Mouse (Mus musculus) hindbrain, embryonic 13.5 days (tissue): ENCODE measurements at regions not wholly inside any gene's neighbourhood (a gene's known extent, or its start where the extent isn't known, plus 50 kb on each side); places are given as distances from the start of the nearest gene placed in this dataset.

Experiments used
- ATAC-seq: fragments of 200-750 bp; cut with Nextera tagmentation; 2 replicates; pipeline ENCODE4 v1.8.0; 2017; ENCODE audit warnings: moderate TSS enrichment; ENCODE audit not compliant: low FRiP score
- H3K27ac ChIP-seq: fragments of 300-500 bp; sonication (generic); 2 replicates; pipeline ENCODE4 v1.5.1; 2015; ENCODE audit warnings: inconsistent platforms, mild to moderate bottlenecking, moderate library complexity
- H3K27me3 ChIP-seq: fragments of 300-500 bp; sonication (generic); 2 replicates; pipeline ENCODE4 v1.6.1; 2015; ENCODE audit warnings: mild to moderate bottlenecking, inconsistent platforms
- H3K36me3 ChIP-seq: fragments of 300-500 bp; sonication (generic); 2 replicates; pipeline ENCODE4 v1.6.1; 2015; ENCODE audit warnings: mild to moderate bottlenecking, inconsistent platforms
- H3K4me1 ChIP-seq: fragments of 300-500 bp; sonication (generic); replicated peaks from 2 replicates; pipeline ENCODE4 v1.6.1; 2015; ENCODE audit warnings: inconsistent platforms
- H3K4me2 ChIP-seq: fragments of 300-500 bp; sonication (generic); 2 replicates; pipeline ENCODE4 v1.6.1; 2015; ENCODE audit warnings: inconsistent platforms, mild to moderate bottlenecking, moderate library complexity
- H3K4me3 ChIP-seq: fragments of 300-500 bp; sonication (generic); 2 replicates; pipeline ENCODE4 v1.5.1; 2015; ENCODE audit warnings: mild to moderate bottlenecking, inconsistent platforms
- H3K9ac ChIP-seq: fragments of 300-500 bp; sonication (generic); 2 replicates; pipeline ENCODE4 v1.6.1; 2015; ENCODE audit warnings: mild to moderate bottlenecking, inconsistent platforms
- H3K9me3 ChIP-seq: fragments of 300-500 bp; sonication (generic); 2 replicates; pipeline ENCODE4 v1.6.1; 2016; ENCODE audit warnings: inconsistent platforms
- WGBS: fragments of 180-500 bp; shearing (Covaris S2); methylation state at CpG from one replicate; pipeline ENCODE4 v1.1.7; 2015; 5-methylcytosine and 5-hydroxymethylcytosine counted together

DNA sequence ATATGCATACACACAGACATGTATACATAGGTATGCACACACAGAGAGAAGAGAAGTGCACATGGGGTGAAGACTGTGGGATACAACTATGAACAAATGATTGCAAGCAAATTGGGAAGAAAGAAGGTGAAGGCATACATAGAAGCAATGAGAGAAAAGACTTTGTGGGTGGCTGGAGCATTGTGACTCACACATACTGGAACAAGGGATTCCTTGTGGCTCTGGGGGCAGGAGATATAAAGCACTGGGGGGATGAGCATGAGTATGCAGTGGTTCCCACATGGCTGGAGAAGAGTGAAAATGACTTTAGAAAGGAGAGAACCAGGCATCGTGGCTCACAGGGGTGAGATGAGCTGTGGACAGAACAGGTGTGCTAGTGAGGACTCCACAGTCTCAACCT lies 156.6 kb downstream of the Nuf2 start:
- Histone ChIP-seq H3K27ac (no peak overlapping the region), H3K4me2 (no peak overlapping the region), H3K36me3 (no peaks in the 10 kb centered on the region), H3K9me3 (0 out of 2 replicates have a peak, but pooled peaks cover 5% of the 10 kb centered on the region), H3K9ac (no peak overlapping the region), H3K27me3 (no peaks in the 10 kb centered on the region), H3K4me1 (no peaks in the 10 kb centered on the region), H3K4me3 (no peak overlapping the region)
- WGBS = 84% methylated on average over 1 of the region's 1 CpGs
- ATAC-seq = no peak

DNA sequence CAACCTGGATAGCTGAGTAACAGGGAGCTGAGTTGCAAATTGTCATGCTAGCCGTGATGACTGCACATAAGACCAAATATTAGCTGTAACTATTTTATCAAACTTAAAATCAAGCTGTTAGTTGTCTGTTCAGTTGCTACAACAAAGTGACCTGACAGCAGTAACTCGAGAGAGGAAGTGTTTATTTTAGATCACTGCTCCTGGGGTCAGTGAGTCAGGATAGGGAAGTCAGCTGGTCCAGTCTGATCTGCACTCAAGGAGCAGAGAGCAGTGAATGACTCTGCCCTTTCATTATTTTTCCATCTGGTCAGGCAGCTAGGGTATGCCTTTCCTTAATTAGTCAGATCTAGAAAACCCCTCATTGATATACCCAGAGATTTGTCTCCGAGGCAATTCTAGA lies 162.5 kb downstream of the Nuf2 start:
- H3K9ac ChIP-seq = no peak overlapping the region
- H3K27ac ChIP-seq = no peak overlapping the region
- no peak overlapping the region for H3K4me3 ChIP-seq
- no peak for ATAC-seq
- H3K4me2 ChIP-seq = no peak overlapping the region
- no peaks in the 10 kb centered on the region for H3K27me3 ChIP-seq
- no peaks in the 10 kb centered on the region for H3K36me3 ChIP-seq
- WGBS = 58% methylated on average over 3 of the region's 3 CpGs
- H3K9me3 ChIP-seq = 0 out of 2 replicates have a peak, but pooled peaks cover 5% of the 10 kb centered on the region
- peaks cover 11% of the 10 kb centered on the region for H3K4me1 ChIP-seq

DNA sequence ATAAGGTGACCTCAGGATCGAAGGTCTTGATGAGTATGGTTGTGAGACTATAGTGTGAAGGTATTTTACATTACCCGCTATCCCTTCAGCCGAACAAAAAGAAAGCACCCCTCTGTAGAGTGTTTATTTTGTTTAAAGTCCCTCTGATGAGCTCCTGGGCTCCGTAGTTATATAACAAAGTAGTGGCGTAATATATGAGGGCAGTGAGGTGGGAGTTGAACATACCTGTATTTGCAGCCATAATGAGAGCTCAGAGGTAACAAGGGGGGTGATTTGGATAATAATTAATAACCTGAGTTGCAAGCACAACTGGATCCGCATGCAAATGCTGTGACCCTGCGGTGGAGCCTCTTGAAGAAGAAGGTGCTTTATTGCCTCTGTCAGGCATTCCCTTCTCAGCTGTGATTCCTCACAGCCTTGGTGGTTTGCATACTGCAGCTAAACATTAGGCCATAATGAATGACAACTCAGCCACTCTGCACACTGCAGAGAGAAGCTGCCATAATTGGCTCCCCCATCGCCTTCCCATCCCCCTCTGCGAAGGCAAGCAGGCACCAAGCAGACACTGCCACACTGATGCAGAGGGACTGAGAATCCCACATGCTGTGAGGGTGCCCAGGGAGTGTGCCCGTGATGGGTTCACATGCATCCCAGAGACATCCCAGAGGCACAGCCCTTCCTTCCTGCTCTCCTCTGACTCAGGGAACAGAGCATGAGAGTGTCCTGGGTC lies 163.3 kb downstream of the Nuf2 start:
- H3K9me3 ChIP-seq = 0 out of 2 replicates have a peak, but pooled peaks cover 5% of the 10 kb centered on the region
- no peak overlapping the region for H3K4me2 ChIP-seq
- H3K9ac ChIP-seq = 0 out of 2 replicates have a peak overlapping the region, but pooled peaks have one; percentile 8
- H3K4me3 ChIP-seq = no peak overlapping the region
- ATAC-seq = peak; percentile 68; the same call in 1 of the 2 replicates
- H3K36me3 ChIP-seq = no peaks in the 10 kb centered on the region
- H3K27me3 ChIP-seq = no peaks in the 10 kb centered on the region
- peak overlapping the region; percentile 72 for H3K27ac ChIP-seq
- WGBS = 59% methylated on average over 10 of the region's 10 CpGs
- peaks cover 11% of the 10 kb centered on the region for H3K4me1 ChIP-seq

DNA sequence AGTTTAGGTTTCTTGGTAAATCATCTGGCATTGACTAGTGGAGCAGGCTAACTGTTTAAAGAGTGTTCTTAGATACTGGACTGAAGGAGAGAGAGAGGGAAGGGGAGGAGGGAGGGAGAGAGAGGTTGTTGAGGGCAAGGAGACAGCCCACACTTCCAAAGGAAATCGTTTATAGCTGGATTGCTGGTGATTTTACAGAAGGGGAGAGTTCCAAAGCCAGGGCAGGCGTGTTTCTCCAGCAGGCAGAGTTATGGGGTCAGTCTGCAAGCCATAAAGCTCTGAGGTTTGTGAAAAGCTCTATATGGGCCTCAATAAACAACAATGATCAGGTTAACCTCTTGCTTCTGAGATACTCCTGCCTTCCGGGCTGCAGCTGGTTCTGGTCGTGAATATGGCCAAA lies 163.9 kb downstream of the Nuf2 start:
- Histone ChIP-seq H3K9ac (no peak overlapping the region), H3K4me1 (peaks cover 11% of the 10 kb centered on the region), H3K9me3 (0 out of 2 replicates have a peak, but pooled peaks cover 2% of the 10 kb centered on the region), H3K27me3 (no peaks in the 10 kb centered on the region), H3K4me3 (no peak overlapping the region), H3K4me2 (no peak overlapping the region), H3K27ac (peak overlapping the region; percentile 18; the same call in 1 of the 2 replicates), H3K36me3 (no peaks in the 10 kb centered on the region)
- ATAC-seq = no peak
- 52% methylated on average over 4 of the region's 4 CpGs for WGBS

DNA sequence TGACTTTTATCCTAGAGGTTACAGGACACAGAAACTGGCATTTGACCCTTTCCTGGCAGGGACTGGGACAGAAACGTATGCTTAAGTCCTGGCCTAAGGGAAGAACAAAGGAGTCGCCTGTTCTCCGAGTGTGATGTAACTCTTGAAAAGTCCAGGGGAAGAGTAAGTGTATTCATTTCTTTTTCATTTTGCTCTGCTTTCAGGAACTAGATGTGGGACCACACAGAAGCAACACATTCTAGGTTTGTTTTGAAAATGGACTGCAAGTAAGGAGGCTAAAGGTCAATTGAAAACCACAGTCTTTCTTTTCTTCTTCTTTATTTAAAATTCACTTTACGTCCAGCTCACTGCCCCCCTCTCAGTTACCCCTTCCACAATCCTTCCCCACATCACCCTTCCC lies 168.7 kb downstream of the Nuf2 start:
- Histone ChIP-seq H3K27me3 (no peaks in the 10 kb centered on the region), H3K9ac (no peak overlapping the region), H3K4me2 (no peak overlapping the region), H3K4me3 (no peak overlapping the region), H3K36me3 (no peaks in the 10 kb centered on the region), H3K9me3 (no peaks in the 10 kb centered on the region), H3K4me1 (peaks cover 3% of the 10 kb centered on the region; the same call in 1 of the 2 replicates), H3K27ac (no peak overlapping the region)
- 32% methylated on average over 4 of the region's 4 CpGs for WGBS
- no peak for ATAC-seq

DNA sequence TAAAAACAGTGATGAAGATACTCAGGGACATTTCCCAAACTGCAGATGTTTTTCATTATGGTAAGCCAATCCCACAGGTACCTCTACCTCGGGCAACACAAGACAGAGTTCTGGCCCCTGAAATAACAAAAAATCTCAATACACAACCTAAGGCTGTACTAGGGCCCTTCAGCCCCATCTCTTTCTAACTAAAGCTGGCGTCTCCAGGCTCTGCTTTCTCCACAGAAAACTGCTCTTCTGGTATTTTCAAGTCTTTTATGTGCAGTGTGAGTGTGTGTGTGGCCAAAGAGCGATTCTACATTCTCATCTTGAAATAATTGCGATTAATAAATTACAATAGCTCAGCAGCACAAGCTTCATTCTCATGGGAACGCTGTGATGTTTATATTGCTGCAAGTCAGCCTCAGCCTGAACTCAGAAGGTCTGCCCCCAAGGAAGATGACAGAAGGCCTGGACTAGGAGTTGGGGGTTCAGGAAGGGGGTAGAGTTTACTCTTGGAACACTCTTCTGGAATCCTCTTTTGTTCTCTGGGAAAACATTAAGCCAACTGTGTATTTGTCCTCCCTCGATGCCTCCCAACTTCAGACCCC lies 173.5 kb downstream of the Nuf2 start:
- no peak overlapping the region for H3K9ac ChIP-seq
- H3K4me1 ChIP-seq = peaks cover 10% of the 10 kb centered on the region
- H3K9me3 ChIP-seq = no peaks in the 10 kb centered on the region
- H3K27me3 ChIP-seq = no peaks in the 10 kb centered on the region
- no peak overlapping the region for H3K4me3 ChIP-seq
- WGBS = 78% methylated on average over 6 of the region's 6 CpGs
- ATAC-seq = no peak
- H3K36me3 ChIP-seq = no peaks in the 10 kb centered on the region
- H3K27ac ChIP-seq = no peak overlapping the region
- H3K4me2 ChIP-seq = no peak overlapping the region

DNA sequence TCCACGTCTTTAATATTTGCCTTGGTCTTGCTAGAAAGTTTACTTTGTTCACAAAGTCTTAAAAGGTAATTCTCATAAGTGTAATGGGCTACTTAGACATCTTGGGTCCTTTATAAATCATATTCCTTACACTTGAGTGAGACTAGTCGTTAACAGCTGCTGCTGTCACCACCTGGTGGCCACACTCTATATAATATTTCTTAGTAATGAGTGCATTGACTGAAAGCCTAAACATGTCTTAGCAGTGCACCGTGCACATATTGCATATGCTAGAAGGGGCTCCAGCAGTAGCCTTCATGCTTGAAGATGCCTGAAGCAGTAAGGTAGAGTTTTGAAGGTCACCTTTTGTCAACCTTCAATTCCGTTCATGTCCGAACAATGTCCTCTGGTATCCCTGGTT lies 177.2 kb downstream of the Nuf2 start:
- H3K4me2 ChIP-seq = no peak overlapping the region
- H3K9me3 ChIP-seq = no peaks in the 10 kb centered on the region
- H3K27me3 ChIP-seq = no peaks in the 10 kb centered on the region
- peaks cover 10% of the 10 kb centered on the region for H3K4me1 ChIP-seq
- H3K4me3 ChIP-seq = no peak overlapping the region
- 80% methylated on average over 5 of the region's 5 CpGs for WGBS
- H3K9ac ChIP-seq = no peak overlapping the region
- H3K27ac ChIP-seq = no peak overlapping the region
- no peak for ATAC-seq
- H3K36me3 ChIP-seq = no peaks in the 10 kb centered on the region

DNA sequence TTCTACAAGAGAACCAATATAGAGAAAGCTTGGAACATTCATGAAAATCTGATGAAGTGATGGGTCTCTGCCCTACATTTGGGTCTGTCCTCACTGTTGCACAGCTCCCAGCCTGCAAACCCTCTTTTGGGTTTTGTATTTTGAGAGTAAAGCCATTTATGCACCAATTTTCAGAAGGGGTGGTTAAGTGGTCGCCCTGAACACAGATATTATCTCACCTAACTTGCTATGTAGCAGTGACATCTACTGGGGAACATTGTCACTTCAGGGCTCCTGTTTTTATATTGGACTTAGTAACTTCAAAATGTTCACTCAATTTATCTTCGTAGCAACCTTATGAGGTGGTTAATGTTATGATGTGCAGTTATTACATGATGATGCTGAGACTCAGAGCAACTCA lies 183.6 kb downstream of the Nuf2 start:
- no peak overlapping the region for H3K4me3 ChIP-seq
- no peaks in the 10 kb centered on the region for H3K9me3 ChIP-seq
- WGBS = 51% methylated on average over 2 of the region's 2 CpGs
- no peak overlapping the region for H3K9ac ChIP-seq
- H3K4me2 ChIP-seq = no peak overlapping the region
- ATAC-seq = no peak
- H3K4me1 ChIP-seq = no peaks in the 10 kb centered on the region
- H3K27ac ChIP-seq = no peak overlapping the region
- H3K36me3 ChIP-seq = no peaks in the 10 kb centered on the region
- H3K27me3 ChIP-seq = no peaks in the 10 kb centered on the region

DNA sequence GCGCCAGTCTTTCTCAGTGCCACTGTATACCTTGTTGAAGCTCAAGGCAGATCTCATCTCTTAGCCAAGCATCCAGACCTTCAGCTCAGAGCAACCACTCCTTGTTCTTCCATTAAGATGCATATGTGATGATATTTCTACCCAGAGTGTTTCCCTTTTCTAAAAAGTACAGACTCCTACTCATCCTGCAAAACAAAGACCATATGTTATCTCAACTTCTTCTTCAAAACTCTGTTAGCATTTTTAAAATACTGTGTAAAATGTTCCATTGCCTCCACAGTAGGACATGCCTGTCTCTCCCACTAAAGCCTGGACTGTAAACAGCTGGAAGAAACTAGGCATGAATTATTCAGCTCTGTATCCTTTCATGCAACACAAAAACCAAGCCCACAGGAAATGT lies 184.4 kb downstream of the Nuf2 start:
- H3K4me3 ChIP-seq = no peak overlapping the region
- no peaks in the 10 kb centered on the region for H3K4me1 ChIP-seq
- no peaks in the 10 kb centered on the region for H3K27me3 ChIP-seq
- H3K9me3 ChIP-seq = no peaks in the 10 kb centered on the region
- WGBS = 87% methylated on average over 1 of the region's 1 CpGs
- H3K36me3 ChIP-seq = no peaks in the 10 kb centered on the region
- no peak overlapping the region for H3K4me2 ChIP-seq
- no peak overlapping the region for H3K9ac ChIP-seq
- no peak for ATAC-seq
- no peak overlapping the region for H3K27ac ChIP-seq

DNA sequence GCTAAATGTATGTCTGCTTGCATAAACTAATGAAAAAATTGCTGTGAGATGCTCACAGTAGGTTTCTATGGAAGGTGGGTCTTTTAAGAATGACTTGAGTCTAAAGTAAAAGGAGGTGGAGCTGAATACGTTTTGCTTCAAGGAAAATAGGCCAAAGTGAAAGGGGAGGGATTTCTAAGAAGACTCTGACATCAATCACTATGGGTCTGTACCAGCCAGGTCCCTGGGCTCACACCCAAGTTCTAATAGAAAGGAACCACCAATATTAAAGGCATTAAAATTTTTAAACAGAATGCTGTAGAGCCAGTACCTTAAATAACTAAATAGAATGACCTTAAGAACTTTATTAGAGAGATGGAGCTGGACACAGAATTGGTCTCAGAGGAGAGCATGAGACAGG lies 190.1 kb downstream of the Nuf2 start:
- Histone ChIP-seq H3K4me3 (no peak overlapping the region), H3K9ac (no peak overlapping the region), H3K27ac (no peak overlapping the region), H3K4me1 (no peaks in the 10 kb centered on the region), H3K4me2 (no peak overlapping the region), H3K27me3 (no peaks in the 10 kb centered on the region), H3K36me3 (no peaks in the 10 kb centered on the region), H3K9me3 (no peaks in the 10 kb centered on the region)
- WGBS = 68% methylated on average over 1 of the region's 1 CpGs
- ATAC-seq = no peak

DNA sequence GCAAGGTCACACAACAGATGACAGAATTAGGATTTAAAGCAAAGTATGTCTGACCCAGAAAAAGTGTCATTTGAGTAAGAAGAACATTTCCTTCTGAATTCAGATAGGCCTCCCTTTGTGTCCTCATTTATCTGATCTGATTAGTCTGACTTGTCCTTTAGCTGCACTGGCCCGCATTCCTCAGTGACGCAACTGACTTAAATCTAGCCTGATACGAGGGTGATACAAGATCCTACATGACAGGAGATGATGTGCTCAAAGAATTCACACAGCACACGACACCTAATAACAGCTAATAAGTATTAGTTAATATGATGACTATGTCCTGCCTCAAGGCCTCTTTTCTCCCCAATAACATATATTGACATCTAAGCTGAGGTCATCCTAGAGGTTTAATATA lies 192.8 kb downstream of the Nuf2 start:
- Histone ChIP-seq H3K4me2 (no peak overlapping the region), H3K4me1 (no peaks in the 10 kb centered on the region), H3K9me3 (no peaks in the 10 kb centered on the region), H3K27me3 (no peaks in the 10 kb centered on the region), H3K36me3 (no peaks in the 10 kb centered on the region), H3K9ac (no peak overlapping the region), H3K27ac (no peak overlapping the region), H3K4me3 (no peak overlapping the region)
- 76% methylated on average over 4 of the region's 4 CpGs for WGBS
- no peak for ATAC-seq

DNA sequence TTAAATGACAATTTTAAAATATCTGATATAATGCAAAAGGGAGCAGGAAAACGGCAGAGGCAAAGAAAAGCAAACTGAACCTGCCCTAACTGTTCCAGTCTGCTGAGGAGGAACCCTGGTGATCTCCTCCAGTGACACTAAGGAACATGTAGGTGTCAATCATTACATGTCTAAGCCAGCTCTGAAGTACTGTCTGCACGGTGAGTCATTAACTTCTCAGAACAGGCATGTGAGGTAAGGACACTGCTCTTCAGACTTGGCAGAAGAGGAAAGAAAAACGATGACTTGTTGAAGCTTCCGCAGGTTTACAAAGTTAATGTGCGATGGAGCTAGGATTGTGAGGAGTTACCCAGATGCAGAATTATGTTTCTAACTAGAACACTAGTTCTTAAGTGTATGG lies 199.1 kb downstream of the Nuf2 start:
- Histone ChIP-seq H3K9me3 (no peaks in the 10 kb centered on the region), H3K27ac (no peak overlapping the region), H3K4me1 (0 out of 2 replicates have a peak, but pooled peaks cover 2% of the 10 kb centered on the region), H3K36me3 (no peaks in the 10 kb centered on the region), H3K27me3 (no peaks in the 10 kb centered on the region), H3K9ac (no peak overlapping the region), H3K4me2 (no peak overlapping the region), H3K4me3 (no peak overlapping the region)
- 89% methylated on average over 5 of the region's 5 CpGs for WGBS
- ATAC-seq = no peak

DNA sequence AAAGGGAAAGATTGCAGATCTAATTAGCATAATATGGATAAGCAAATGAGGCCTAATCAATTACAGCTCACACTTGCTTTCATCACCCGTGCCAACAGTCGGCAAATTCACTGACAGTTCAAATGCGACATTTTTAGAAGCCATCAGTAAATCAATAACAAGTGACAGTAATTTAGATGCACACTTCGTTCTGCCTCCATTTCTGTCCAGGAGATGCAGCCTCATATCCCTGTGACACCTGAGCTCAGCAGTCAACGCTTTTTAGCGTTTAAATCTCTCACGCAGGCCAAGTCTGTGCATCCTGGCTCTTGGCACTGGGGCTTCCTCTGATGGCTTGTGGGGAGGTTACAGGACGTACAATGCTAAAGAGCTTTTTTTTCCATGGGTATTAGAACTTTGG lies 218.0 kb downstream of the Nuf2 start:
- WGBS = 47% methylated on average over 8 of the region's 8 CpGs
- no peak overlapping the region for H3K27ac ChIP-seq
- no peak for ATAC-seq

More for the DNA sequence above, 218.0 kb downstream of the Nuf2 start:
- H3K4me2 ChIP-seq = no peak overlapping the region
- no peak overlapping the region for H3K4me3 ChIP-seq
- no peaks in the 10 kb centered on the region for H3K27me3 ChIP-seq
- no peak overlapping the region for H3K9ac ChIP-seq
- H3K4me1 ChIP-seq = peaks cover 3% of the 10 kb centered on the region; the same call in 1 of the 2 replicates
- no peaks in the 10 kb centered on the region for H3K36me3 ChIP-seq
- no peaks in the 10 kb centered on the region for H3K9me3 ChIP-seq
